Mouse (Mus musculus) limb, embryonic 12.5 days (tissue): Measurements from ENCODE around the gene Amz2. TPM values are rescaled to one million over a fixed set of nuclear protein-coding genes. Genes with fewer than 3 reads are reported as not detected.

Experiments used
- ATAC-seq: fragments of 200-750 bp; cut with Nextera tagmentation; 2 replicates; pipeline ENCODE4 v1.8.0; 2017; ENCODE audit warnings: low read depth, moderate TSS enrichment; ENCODE audit not compliant: insufficient number of reproducible peaks, insufficient read depth, low FRiP score, low TSS enrichment
- H3K27ac ChIP-seq: fragments of 300-500 bp; sonication (generic); 2 replicates; pipeline ENCODE4 v1.5.1; 2016; ENCODE audit warnings: mild to moderate bottlenecking, moderate library complexity
- H3K27me3 ChIP-seq: fragments of 300-500 bp; sonication (generic); 2 replicates; pipeline ENCODE4 v1.6.1; 2016; ENCODE audit warnings: mild to moderate bottlenecking, moderate library complexity
- H3K36me3 ChIP-seq: fragments of 300-500 bp; sonication (generic); 2 replicates; pipeline ENCODE4 v1.6.1; 2016; ENCODE audit warnings: mild to moderate bottlenecking, moderate library complexity
- H3K4me1 ChIP-seq: fragments of 300-500 bp; sonication (generic); replicated peaks from 2 replicates; pipeline ENCODE4 v1.6.1; 2016
- H3K4me2 ChIP-seq: fragments of 300-500 bp; sonication (generic); 2 replicates; pipeline ENCODE4 v1.6.1; 2016; ENCODE audit warnings: mild to moderate bottlenecking, moderate library complexity
- H3K4me3 ChIP-seq: fragments of 300-500 bp; sonication (generic); replicated peaks from 2 replicates; pipeline ENCODE4 v1.5.1; 2016; ENCODE audit warnings: mild to moderate bottlenecking
- H3K9ac ChIP-seq: fragments of 300-500 bp; sonication (generic); replicated peaks from 2 replicates; pipeline ENCODE4 v1.6.1; 2016; ENCODE audit warnings: mild to moderate bottlenecking, moderate library complexity
- H3K9me3 ChIP-seq: fragments of 300-500 bp; sonication (generic); 2 replicates; pipeline ENCODE4 v1.6.1; 2016; ENCODE audit warnings: mild to moderate bottlenecking, moderate library complexity
- WGBS: fragments of 180-500 bp; shearing (Covaris S2); methylation state at CpG from one replicate; pipeline ENCODE4 v1.1.7; 2016; 5-methylcytosine and 5-hydroxymethylcytosine counted together
- polyA plus RNA-seq: library from polyadenylated mRNA; unstranded; fragments of >200 nt; fragmentation: Nextera tagmentation; extraction: Ambion mirVana; gene quantifications from 2 replicates; pipeline ENCODE4 v1.2.1, GENCODE M21; 2016

Gene Amz2
- 43.2 and 46.8 TPM in 2 replicates for polyA plus RNA-seq

GRCm38 (mm10) chr11:109425392-109426271 lies at the start of gene Amz2:
Gene Amz2 (plus strand): TSS chr11:109425946.
- H3K4me2 ChIP-seq, result peak within 1 kb of the TSS; percentile 63
- H3K36me3 ChIP-seq, result peaks cover 25% of the 10 kb centered on the region
- H3K9me3 ChIP-seq, result no peaks in the 10 kb centered on the region
- H3K4me3 ChIP-seq, result peak within 1 kb of the TSS; percentile 64
- peak within 1 kb of the TSS; percentile 73 for H3K9ac ChIP-seq
- H3K27ac ChIP-seq, result peak within 1 kb of the TSS; percentile 82
- H3K27me3 ChIP-seq, result no peaks in the 10 kb centered on the region
- H3K4me1 ChIP-seq, result peaks cover 5% of the 10 kb centered on the region; the same call in 1 of the 2 replicates
- under 1% methylated on average over 65 of the region's 65 CpGs for WGBS
- peak; percentile 96 for ATAC-seq

GRCm38 (mm10) chr11:109376484-109377143 lies 49.1 kb upstream of the Amz2 start:
- peaks cover 9% of the 10 kb centered on the region; the same call in 1 of the 2 replicates for H3K36me3 ChIP-seq
- H3K4me3 ChIP-seq, result no peak overlapping the region
- peaks cover 30% of the 10 kb centered on the region for H3K4me1 ChIP-seq
- H3K4me2 ChIP-seq, result peak overlapping the region; percentile 1; the same call in 1 of the 2 replicates
- peaks cover 4% of the 10 kb centered on the region; the same call in 1 of the 2 replicates for H3K9me3 ChIP-seq
- no peak for ATAC-seq
- no peak overlapping the region for H3K9ac ChIP-seq
- peak overlapping the region; percentile 68; the same call in 1 of the 2 replicates for H3K27ac ChIP-seq
- WGBS, result 19% methylated on average over 7 of the region's 7 CpGs
- no peaks in the 10 kb centered on the region for H3K27me3 ChIP-seq

- WGBS, result 28% methylated on average over 10 of the region's 10 CpGs
- Histone ChIP-seq H3K27ac (no peak overlapping the region), H3K27me3 (no peaks in the 10 kb centered on the region), H3K36me3 (peaks cover 9% of the 10 kb centered on the region; the same call in 1 of the 2 replicates), H3K4me2 (0 out of 2 replicates have a peak overlapping the region, but pooled peaks have one; percentile 3), H3K4me1 (peaks cover 30% of the 10 kb centered on the region), H3K9ac (0 out of 2 replicates have a peak overlapping the region, but pooled peaks have one; percentile 19), H3K4me3 (no peak overlapping the region), H3K9me3 (peaks cover 4% of the 10 kb centered on the region; the same call in 1 of the 2 replicates)
- ATAC-seq, result no peak
Observed at GRCm38 (mm10) chr11:109377477-109377876, 48.3 kb upstream of the Amz2 start.

GRCm38 (mm10) chr11:109378051-109378450 lies 47.7 kb upstream of the Amz2 start:
- 76% methylated on average over 7 of the region's 7 CpGs for WGBS
- no peak for ATAC-seq
- no peak overlapping the region for H3K4me3 ChIP-seq

GRCm38 (mm10) chr11:109380662-109381061 lies 45.1 kb upstream of the Amz2 start:
- Histone ChIP-seq H3K27ac (no peak overlapping the region), H3K4me1 (peaks cover 20% of the 10 kb centered on the region), H3K27me3 (no peaks in the 10 kb centered on the region), H3K9ac (no peak overlapping the region), H3K4me2 (no peak overlapping the region), H3K9me3 (no peaks in the 10 kb centered on the region), H3K36me3 (no peaks in the 10 kb centered on the region), H3K4me3 (no peak overlapping the region)
- no peak for ATAC-seq
- 88% methylated on average over 5 of the region's 5 CpGs for WGBS

More at GRCm38 (mm10) chr11:109378051-109378450, 47.7 kb upstream of the Amz2 start:
- peaks cover 9% of the 10 kb centered on the region; the same call in 1 of the 2 replicates for H3K36me3 ChIP-seq
- H3K4me2 ChIP-seq, result no peak overlapping the region
- no peak overlapping the region for H3K27ac ChIP-seq
- H3K9me3 ChIP-seq, result peaks cover 4% of the 10 kb centered on the region; the same call in 1 of the 2 replicates
- no peaks in the 10 kb centered on the region for H3K27me3 ChIP-seq
- H3K9ac ChIP-seq, result no peak overlapping the region
- H3K4me1 ChIP-seq, result peaks cover 30% of the 10 kb centered on the region

- Histone ChIP-seq H3K4me1 (no peaks in the 10 kb centered on the region), H3K27ac (no peak overlapping the region; the same call in 1 of the 2 replicates), H3K27me3 (no peaks in the 10 kb centered on the region), H3K9ac (no peak overlapping the region), H3K4me2 (no peak overlapping the region), H3K4me3 (no peak overlapping the region), H3K9me3 (no peaks in the 10 kb centered on the region), H3K36me3 (no peaks in the 10 kb centered on the region)
- 93% methylated on average over 8 of the region's 8 CpGs for WGBS
- no peak for ATAC-seq
Observed at GRCm38 (mm10) chr11:109385296-109385695, 40.5 kb upstream of the Amz2 start.

- Histone ChIP-seq H3K4me1 (no peaks in the 10 kb centered on the region), H3K27me3 (no peaks in the 10 kb centered on the region), H3K4me3 (no peak overlapping the region), H3K9me3 (no peaks in the 10 kb centered on the region), H3K4me2 (no peak overlapping the region), H3K27ac (no peak overlapping the region), H3K36me3 (peaks cover 21% of the 10 kb centered on the region), H3K9ac (no peak overlapping the region)
- no peak for ATAC-seq
- 88% methylated on average over 5 of the region's 5 CpGs for WGBS
Observed at GRCm38 (mm10) chr11:109389046-109389445, 36.7 kb upstream of the Amz2 start.

- Histone ChIP-seq H3K9ac (no peak overlapping the region), H3K4me1 (no peaks in the 10 kb centered on the region), H3K36me3 (peaks cover 41% of the 10 kb centered on the region), H3K27me3 (no peaks in the 10 kb centered on the region), H3K9me3 (no peaks in the 10 kb centered on the region), H3K27ac (no peak overlapping the region), H3K4me2 (no peak overlapping the region), H3K4me3 (no peak overlapping the region)
- ATAC-seq, result no peak
- 88% methylated on average over 7 of the region's 7 CpGs for WGBS
Observed at GRCm38 (mm10) chr11:109391200-109391599, 34.5 kb upstream of the Amz2 start.

- Histone ChIP-seq H3K4me2 (no peak overlapping the region), H3K27me3 (no peaks in the 10 kb centered on the region), H3K27ac (no peak overlapping the region), H3K9me3 (no peaks in the 10 kb centered on the region), H3K4me1 (no peaks in the 10 kb centered on the region), H3K36me3 (peaks cover 46% of the 10 kb centered on the region), H3K4me3 (no peak overlapping the region), H3K9ac (no peak overlapping the region)
- ATAC-seq, result no peak
- 80% methylated on average over 7 of the region's 7 CpGs for WGBS
Observed at GRCm38 (mm10) chr11:109391760-109392159, 34.0 kb upstream of the Amz2 start.

- no peaks in the 10 kb centered on the region for H3K4me1 ChIP-seq
- H3K9ac ChIP-seq, result no peak overlapping the region
- no peak overlapping the region for H3K4me2 ChIP-seq
- peaks cover 55% of the 10 kb centered on the region for H3K36me3 ChIP-seq
- H3K4me3 ChIP-seq, result no peak overlapping the region
- H3K9me3 ChIP-seq, result no peaks in the 10 kb centered on the region
- H3K27ac ChIP-seq, result no peak overlapping the region
- 88% methylated on average over 9 of the region's 9 CpGs for WGBS
- ATAC-seq, result no peak
- H3K27me3 ChIP-seq, result no peaks in the 10 kb centered on the region
Observed at GRCm38 (mm10) chr11:109392601-109393000, 33.1 kb upstream of the Amz2 start.

- no peak for ATAC-seq
- no peak overlapping the region for H3K27ac ChIP-seq
- H3K27me3 ChIP-seq, result no peaks in the 10 kb centered on the region
- H3K4me3 ChIP-seq, result no peak overlapping the region
- no peak overlapping the region for H3K9ac ChIP-seq
- no peaks in the 10 kb centered on the region for H3K9me3 ChIP-seq
- H3K4me1 ChIP-seq, result no peaks in the 10 kb centered on the region
- peaks cover 73% of the 10 kb centered on the region for H3K36me3 ChIP-seq
- 83% methylated on average over 9 of the region's 9 CpGs for WGBS
- H3K4me2 ChIP-seq, result no peak overlapping the region
Observed at GRCm38 (mm10) chr11:109394758-109395157, 31.0 kb upstream of the Amz2 start.
